Mouse (Mus musculus): ENCODE results near the gene Ccdc141. TPM values are rescaled to one million over a fixed set of nuclear protein-coding genes. Genes with fewer than 3 reads are reported as not detected.

The Ccdc141 gene
- polyA plus RNA-seq, 2 experiments from 2014 or later = 2.2 to 2.5 TPM

DNA sequence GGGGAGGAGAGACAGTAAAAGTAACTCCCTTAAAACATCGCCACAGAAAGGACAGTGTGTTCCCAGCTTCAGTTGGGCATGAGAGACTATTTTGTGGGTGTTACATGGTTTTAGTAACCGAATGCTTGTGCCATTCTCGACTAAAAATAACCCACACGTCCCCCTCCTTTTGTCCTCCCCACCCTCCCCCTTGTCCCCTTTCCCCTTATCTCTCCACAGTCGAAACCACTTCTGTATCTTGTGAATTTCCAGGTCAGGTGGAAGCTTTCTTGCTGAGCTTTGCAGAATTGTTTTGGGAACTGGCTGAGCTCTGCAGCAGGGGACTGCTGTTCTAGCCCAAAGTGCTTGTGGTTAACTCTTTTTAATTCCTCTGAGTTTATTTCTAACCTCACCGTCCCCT is 200.2 kb downstream of the Ccdc141 start:
- ATAC-seq = no peak

DNA sequence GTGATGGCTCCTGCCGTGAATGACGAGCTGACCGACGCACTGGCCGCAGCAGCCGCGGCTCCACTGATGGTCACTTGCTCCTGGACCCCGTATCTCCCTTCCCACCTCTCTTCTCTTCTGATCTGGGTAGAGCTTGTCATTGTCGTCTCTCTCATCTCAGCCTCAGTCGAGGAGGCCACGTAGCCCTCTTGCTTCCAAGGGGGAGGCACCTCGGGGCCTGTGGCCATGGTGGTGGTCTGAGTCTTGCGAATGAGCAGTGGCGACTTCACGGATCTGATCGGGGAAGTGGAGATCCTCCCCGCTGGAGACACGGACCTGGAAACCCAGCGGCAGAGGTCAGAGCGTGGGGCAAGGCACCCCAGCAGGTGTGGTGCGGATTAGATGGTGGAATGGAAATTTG is 200.8 kb downstream of the Ccdc141 start:
- ATAC-seq = no peak

DNA sequence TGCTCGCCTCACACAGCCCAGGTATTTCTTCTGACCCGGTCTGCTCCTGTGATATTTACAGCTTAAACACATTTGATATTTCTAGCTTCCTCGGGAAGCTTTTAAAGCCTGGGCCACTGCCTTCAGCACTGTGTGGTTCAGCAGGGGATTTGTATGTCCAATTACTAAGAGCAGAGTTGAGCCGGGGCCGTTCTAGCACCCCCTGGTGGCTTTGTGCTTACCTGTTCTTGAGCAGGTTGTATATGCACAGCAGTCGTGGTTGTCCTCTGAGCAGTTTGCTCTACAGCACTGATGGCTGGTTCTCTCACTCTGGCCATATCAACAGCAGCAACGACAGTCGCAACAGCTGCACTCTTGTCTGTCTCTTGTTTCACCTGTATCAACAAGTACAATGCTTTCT is 201.5 kb downstream of the Ccdc141 start:
- no peak for ATAC-seq

DNA sequence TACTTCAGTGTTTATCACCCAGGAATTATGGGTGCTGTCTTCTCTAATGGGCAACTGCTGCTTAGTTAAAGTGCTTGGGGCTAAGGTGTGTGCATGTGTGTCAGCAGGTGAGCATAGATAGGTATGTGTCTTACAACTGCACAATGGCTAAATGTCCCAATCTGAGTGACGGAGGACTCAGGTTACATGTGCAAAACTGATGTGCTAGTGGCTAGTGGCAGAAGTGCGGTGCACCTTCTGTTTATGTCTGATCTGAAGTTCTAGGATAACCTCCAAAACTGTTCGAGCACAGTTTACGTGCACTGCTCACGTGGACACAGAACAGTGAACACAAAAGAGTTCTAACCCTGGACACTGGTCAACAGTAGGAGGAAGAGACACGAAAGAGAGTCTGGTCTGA is 203.9 kb downstream of the Ccdc141 start:
- no peak for ATAC-seq

DNA sequence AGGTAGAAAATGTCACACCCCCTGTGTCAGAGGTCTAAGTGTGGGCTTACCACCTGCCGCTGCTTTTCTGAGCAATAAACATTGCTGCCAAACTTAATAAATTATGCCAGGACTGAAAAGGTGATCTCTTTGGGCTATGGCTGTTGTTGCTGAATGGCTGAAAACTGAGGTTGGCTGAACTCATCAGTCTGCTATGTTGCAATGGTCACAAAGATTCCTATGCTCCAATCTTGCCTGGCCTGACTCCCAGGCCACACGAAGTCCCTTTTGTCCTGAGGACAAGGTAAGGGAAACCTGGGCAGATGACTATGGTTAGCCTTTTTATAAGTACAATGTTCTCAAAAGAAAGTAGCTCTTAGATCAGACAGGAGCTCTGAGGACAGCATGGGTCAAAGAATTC is 204.4 kb downstream of the Ccdc141 start:
- ATAC-seq = no peak

DNA sequence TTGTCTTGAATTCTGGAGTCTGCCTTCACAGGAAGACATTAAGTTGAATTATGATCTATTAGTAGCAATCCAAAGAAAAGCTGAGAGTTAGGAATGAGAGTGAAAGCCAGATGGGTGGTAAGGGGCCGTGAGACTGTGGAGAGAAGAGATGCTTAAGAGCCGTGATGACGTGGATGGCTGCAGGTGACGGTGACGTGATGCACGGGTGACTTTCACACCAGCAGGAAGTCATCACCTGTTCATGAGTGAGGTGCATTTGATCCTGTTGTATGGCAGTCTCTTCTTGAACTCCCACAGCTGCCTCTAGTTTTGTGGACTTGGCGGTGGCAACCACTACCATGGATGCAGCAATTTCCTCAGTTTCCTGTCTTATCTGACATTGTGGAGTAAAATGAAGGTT is 204.9 kb downstream of the Ccdc141 start:
- ATAC-seq = no peak

DNA sequence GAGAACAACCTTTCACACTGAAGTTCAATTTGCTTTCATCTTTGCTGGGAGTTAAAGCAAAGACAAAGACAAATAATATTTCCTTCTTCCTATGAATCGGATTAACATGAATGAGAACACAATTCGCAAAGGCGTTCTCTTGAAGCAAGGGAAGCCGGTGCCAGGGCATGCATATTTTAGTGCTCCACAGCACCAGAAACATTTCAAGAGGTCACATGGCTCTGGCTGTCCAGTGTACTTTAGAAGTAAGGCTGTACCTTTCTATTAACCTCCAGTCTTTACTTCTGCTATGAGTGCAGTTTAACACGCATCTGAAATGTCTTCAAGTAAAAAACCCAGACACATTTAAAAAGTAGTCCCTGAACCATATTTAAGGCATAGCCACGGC is 208.4 kb downstream of the Ccdc141 start:
- no peak for ATAC-seq

DNA sequence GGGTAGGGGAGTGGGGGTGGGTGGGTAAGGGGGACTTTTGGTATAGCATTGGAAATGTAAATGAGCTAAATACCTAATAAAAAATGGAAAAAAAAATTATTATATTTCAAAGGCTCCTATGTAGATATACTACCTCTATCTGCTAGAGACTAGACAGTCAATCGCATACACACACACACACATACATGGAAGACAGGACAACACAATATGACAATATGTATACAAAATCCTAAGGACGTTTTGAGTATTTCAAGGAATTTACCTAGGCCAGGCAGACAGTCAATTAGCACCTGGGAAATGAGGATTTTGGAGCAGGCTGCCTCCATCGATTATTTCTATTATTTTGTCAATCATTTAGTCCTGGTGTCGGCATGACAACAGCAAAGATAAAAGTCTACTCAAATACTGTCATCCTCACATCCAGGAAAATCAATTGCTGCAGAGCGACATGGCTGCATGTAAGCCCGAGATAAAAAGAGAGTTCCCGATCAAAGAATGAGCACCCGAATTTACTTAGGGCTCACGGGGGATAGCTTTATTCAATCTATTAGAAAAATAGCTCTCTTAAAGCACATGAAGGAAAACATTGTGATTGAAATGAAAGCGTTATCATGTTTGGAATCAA is 208.9 kb downstream of the Ccdc141 start:
- no peak for ATAC-seq

Other genes with a start within 250 kb of the Ccdc141 start
- gene Ttn, start 188.1 kb downstream of the Ccdc141 start, polyA plus RNA-seq (2017; shearing (Covaris generic)) = 1 to 10 TPM; 6.2 to 6.9 TPM
- gene Sestd1, start 110.0 kb upstream of the Ccdc141 start, polyA plus RNA-seq (2017; shearing (Covaris generic)) = under 1 TPM in 1 of 2 experiments, not detected in 1; 0.11 TPM

Data from activated CD4-positive, CD25-positive, alpha-beta regulatory T cell, adult 4 months (primary cell).